Mouse (Mus musculus) common myeloid progenitor, adult 5-6 weeks (primary cell): Measurements from ENCODE around the gene Psme2. TPM values are rescaled to one million over a fixed set of nuclear protein-coding genes. Genes with fewer than 3 reads are reported as not detected.

ENCODE experiments used
- ATAC-seq: replicated peaks from 2 replicates; pipeline ENCODE4 v1.8.0; 2016; ENCODE audit warnings: low read depth, mild to moderate bottlenecking, moderate TSS enrichment, inconsistent platforms; ENCODE audit not compliant: poor library complexity, severe bottlenecking
- total RNA-seq: library from RNA; stranded (forward); fragments of 200-1000, 187-1606 nt; gene quantifications from 2 replicates; pipeline ENCODE4 v1.2.3, GENCODE M21; 2017

The Psme2 gene
- total RNA-seq, 1 experiment from 2014 or later = 241 TPM

- peak; percentile 93 for ATAC-seq
Measured at GRCm38 (mm10) chr14:55540067-55540786, 50.7 kb downstream of the Psme2 start, which contains the start of gene Pck2. Pck2 (plus strand) TSS chr14:55540266.

Other genes with a start within 250 kb of the Psme2 start
- 77.1 and 95.0 TPM in 2 replicates for gene Dhrs4, start 112.4 kb downstream of the Psme2 start, total RNA-seq
- gene Carmil3, start 100.5 kb downstream of the Psme2 start, total RNA-seq = 0.15 and 2.1 TPM in 2 replicates
- gene Cpne6, start 80.7 kb downstream of the Psme2 start, total RNA-seq = not detected in 2 replicates
- gene Nrl, start 66.1 kb downstream of the Psme2 start, total RNA-seq = not detected in 2 replicates
- 47.8 and 51.1 TPM in 2 replicates for gene Pck2, start 50.8 kb downstream of the Psme2 start, total RNA-seq
- gene Dcaf11, start 31.1 kb downstream of the Psme2 start, total RNA-seq = 41.6 and 79.5 TPM in 2 replicates
- not detected in 2 replicates for gene A730061H03Rik, start 30.7 kb downstream of the Psme2 start, total RNA-seq
- 1.3 TPM in 1 of 2 replicates, not detected in the other for gene Fitm1, start 15.5 kb downstream of the Psme2 start, total RNA-seq
- 329 and 372 TPM in 2 replicates for gene Psme1, start 13.0 kb downstream of the Psme2 start, total RNA-seq
- gene Emc9, start 5.8 kb downstream of the Psme2 start, total RNA-seq = 19.1 and 24.3 TPM in 2 replicates
- 11.9 and 21.2 TPM in 2 replicates for gene Rnf31, start 595 bp upstream of the Psme2 start, total RNA-seq
- 38.5 and 39.8 TPM in 2 replicates for gene Irf9, start 12.5 kb upstream of the Psme2 start, total RNA-seq
- 8.1 and 12.7 TPM in 2 replicates for gene Rec8, start 26.9 kb upstream of the Psme2 start, total RNA-seq
- gene Ipo4, start 44.8 kb upstream of the Psme2 start, total RNA-seq = 23.0 and 64.0 TPM in 2 replicates
- 0.87 and 9.9 TPM in 2 replicates for gene Gm49378, start 46.8 kb upstream of the Psme2 start, total RNA-seq
- gene Tm9sf1, start 52.7 kb upstream of the Psme2 start, total RNA-seq = 42.8 and 66.8 TPM in 2 replicates
- gene Tssk4, start 59.1 kb upstream of the Psme2 start, total RNA-seq = 0.27 and 0.82 TPM in 2 replicates
- gene Mdp1, start 69.4 kb upstream of the Psme2 start, total RNA-seq = 26.2 and 28.2 TPM in 2 replicates
- gene Gmpr2, start 80.8 kb upstream of the Psme2 start, total RNA-seq = 39.3 and 46.1 TPM in 2 replicates
- gene Nedd8, start 81.0 kb upstream of the Psme2 start, total RNA-seq = 345 and 391 TPM in 2 replicates
- 20.9 and 24.1 TPM in 2 replicates for gene Tinf2, start 90.7 kb upstream of the Psme2 start, total RNA-seq
- 1.9 and 2.8 TPM in 2 replicates for gene Tgm1, start 122.8 kb upstream of the Psme2 start, total RNA-seq
- gene Rabggta, start 131.2 kb upstream of the Psme2 start, total RNA-seq = 11.6 and 15.0 TPM in 2 replicates
- gene Dhrs1, start 154.6 kb upstream of the Psme2 start, total RNA-seq = 8.3 and 23.9 TPM in 2 replicates
- gene Nop9, start 154.6 kb upstream of the Psme2 start, total RNA-seq = 21.4 and 22.7 TPM in 2 replicates
- 0.14 and 1.1 TPM in 2 replicates for gene Cideb, start 167.3 kb upstream of the Psme2 start, total RNA-seq
- gene Ltb4r2, start 170.3 kb upstream of the Psme2 start, total RNA-seq = 0.46 and 0.49 TPM in 2 replicates
- 1.5 and 6.3 TPM in 2 replicates for gene Ltb4r1, start 174.8 kb upstream of the Psme2 start, total RNA-seq
- not detected in 2 replicates for gene Adcy4, start 193.0 kb upstream of the Psme2 start, total RNA-seq
- gene Ripk3, start 197.8 kb upstream of the Psme2 start, total RNA-seq = 33.0 and 43.3 TPM in 2 replicates
- not detected in 2 replicates for gene Nfatc4, start 232.0 kb upstream of the Psme2 start, total RNA-seq